Mouse (Mus musculus) bone marrow, adult 2 months (tissue): Measurements from ENCODE around the gene Cenpu.

ENCODE experiments used
- CTCF ChIP-seq: fragments of 200-500 bp; IDR thresholded peaks from 2 replicates; pipeline ENCODE4 v1.5.1; 2011; ENCODE audit warnings: low read length, control low read depth; ENCODE audit not compliant: control insufficient read depth, insufficient read depth
- POLR2A ChIP-seq: fragments of 200-500 bp; IDR thresholded peaks from 2 replicates; pipeline ENCODE4 v1.6.1; 2011; ENCODE audit warnings: low read depth, mild to moderate bottlenecking, control low read depth, low read length, borderline replicate concordance; ENCODE audit not compliant: control insufficient read depth

DNA sequence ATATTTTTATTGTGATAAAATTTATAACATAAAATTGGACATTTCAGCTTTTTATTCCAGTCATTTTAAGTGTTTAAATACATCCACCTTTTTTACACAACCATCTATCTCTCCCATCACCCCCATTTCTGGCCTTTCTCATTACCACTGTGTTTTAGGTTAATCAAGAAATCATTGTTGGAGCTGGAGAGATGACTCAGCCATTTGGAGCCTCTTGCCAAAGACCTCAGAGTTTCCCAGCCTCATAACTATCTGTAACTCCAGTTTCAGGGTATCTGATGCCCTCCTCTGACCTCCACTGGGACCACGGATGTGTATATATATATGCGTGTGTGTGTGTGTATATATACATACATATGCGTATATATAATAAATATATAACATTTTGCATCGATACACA, 799 bp upstream of the Cenpu start:
- TF ChIP-seq CTCF, result no peak
- no peak for TF ChIP-seq POLR2A
